Mouse (Mus musculus) CH12F3 (cell line): Measurements from ENCODE around the gene Gm20388.
"Not testable (repeated sequence)": the region's sequence is repeated elsewhere in the genome, so short reads cannot be mapped to it uniquely, and the experiment has no call there.

Experiments
- in situ Hi-C: fragments of 300-500 bp; cut with MboI; formaldehyde crosslinking; loops from 2 replicates; pipeline ENCODE4 v1.14.3; 2020; ENCODE audit warnings: low sequenced_read_pairs

Gene Gm20388

GRCm38 (mm10) chr8:120322956-120323448 is 412.4 kb downstream of the Gm20388 start:
- in situ Hi-C loops = no loop called here

GRCm38 (mm10) chr8:120324555-120324954 is 413.9 kb downstream of the Gm20388 start:
- in situ Hi-C loops = no loop called here

DNA sequence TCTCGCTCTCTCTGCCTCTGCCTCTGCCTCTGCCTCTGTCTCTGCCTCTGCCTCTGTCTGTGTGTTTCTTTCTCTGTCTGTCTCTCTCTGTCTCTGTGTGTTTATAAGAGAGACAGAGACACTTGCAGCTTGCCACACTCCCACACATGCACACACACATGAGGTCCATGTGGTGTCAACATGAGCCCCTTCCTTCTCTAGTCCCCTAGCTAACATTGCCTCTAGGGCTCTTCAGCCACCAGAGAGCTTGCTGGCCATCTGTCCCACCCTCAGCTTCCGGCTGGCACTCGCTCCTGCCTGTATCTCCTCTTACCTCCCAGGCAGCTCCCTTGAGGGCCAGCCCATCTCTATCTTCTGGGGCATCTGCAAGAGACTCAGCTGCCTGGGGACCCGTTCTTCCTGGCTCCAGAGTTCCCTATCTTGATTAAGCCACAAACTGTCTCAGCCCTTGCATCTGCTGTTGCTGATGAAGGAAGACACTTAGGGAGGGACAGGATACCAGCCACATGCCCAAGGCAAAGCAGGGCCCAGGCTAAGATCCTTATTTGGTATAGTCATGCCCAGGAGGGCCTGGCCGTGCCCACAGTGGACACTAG is 414.6 kb downstream of the Gm20388 start:
- in situ Hi-C loops = no loop called here

DNA sequence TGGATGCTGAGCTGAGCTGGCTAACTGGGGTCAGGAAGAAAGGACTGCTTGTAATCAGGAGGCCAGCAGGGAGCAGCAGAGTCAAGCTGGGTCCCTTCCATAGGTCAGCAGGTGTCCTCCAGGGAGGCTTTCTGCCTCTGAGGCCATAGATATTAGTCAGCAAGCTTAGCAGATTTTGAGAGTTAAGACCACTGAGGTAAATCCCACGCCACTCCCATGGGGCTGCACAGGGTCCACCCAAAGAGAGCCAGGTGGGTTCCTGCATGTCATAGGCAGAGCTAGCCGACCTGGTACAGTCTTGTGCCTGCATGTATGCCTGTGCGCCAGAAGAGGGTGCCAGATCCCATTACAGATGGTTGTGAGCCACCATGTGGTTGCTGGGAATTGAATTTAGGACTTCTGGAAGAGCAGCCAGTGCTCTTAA is 416.5 kb downstream of the Gm20388 start:
- in situ Hi-C loops = no loop called here

- in situ Hi-C loops = no loop called here
Measured at GRCm38 (mm10) chr8:120328361-120329022, 417.9 kb downstream of the Gm20388 start.

DNA sequence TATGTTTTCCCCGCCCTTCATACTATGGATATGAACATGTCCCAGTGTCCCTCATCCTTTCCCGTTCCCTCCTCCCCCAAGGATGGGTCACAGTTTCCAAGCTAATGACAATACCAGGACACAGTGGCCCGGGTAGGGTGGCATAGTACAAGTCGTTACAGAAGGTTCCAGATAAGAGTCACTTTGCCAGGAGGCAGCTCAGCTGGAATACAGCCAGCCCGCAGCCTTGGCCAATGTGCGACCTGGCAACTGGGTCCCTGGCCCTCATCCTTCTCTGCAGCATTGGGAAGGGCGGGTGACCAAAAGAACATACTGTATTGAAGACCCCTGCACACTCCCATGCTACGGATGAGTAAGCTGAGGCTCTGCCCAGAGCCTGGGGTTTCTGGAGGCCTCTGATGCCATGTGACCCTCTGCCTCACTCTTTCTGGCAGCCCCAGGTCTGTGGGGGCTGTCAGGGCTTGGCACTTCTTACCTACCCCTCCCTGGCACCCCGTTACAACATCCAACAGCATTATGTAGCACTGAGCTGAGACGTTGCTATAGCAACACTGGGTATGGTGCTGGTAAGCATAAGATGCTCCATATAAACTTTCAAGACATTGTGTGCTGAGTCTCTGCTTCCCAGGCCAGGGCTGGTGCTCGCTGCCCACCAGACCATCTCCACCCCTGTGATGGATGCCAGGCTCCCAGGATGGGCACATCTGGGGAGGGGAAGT is 418.5 kb downstream of the Gm20388 start:
- in situ Hi-C loops = no loop called here

DNA sequence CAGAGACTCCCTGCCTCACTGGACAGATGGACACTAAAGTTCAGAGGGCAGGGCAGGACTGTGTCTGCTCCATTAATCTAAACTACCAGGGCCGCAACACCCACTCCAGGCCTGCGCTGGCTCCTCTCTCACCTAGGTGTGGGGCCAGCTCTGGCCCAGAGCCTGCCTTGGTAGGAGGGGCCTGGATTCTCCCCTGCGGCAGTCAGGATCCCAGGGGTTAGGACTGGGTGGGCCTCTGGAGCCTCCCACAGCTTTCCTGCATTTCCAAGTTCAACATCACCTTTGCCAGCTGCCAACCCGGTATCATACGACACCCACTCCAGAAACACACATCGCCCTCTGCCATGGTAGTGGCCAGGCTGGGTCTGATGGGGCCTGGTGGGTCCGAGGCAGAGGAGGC is 420.4 kb downstream of the Gm20388 start:
- in situ Hi-C loops = no loop called here

- in situ Hi-C loops = no loop called here
Measured at GRCm38 (mm10) chr8:120332379-120333229, 422.0 kb downstream of the Gm20388 start.

DNA sequence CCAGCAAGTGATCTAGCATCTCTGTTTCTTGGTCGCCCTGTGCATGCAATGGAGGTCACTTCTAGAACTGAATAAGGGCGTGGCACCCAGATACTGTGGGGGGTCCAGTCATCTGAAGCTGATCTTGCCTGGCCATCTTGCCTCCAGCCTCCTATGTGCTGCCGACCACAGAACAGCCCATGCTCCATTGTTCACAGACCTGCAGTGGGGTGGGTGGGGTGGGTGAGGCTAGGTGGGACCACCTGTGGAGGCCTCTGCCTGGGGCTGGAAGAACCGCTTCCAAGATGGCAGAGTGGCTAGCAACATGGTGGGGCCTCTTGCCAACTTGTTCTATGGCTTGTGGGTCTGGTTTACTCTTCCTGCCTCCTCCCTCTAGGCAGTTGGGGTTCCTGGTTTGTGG is 423.0 kb downstream of the Gm20388 start:
- in situ Hi-C loops = no loop called here

- in situ Hi-C loops = not testable (repeated sequence)
Measured at GRCm38 (mm10) chr8:120334261-120334660, 423.6 kb downstream of the Gm20388 start.

DNA sequence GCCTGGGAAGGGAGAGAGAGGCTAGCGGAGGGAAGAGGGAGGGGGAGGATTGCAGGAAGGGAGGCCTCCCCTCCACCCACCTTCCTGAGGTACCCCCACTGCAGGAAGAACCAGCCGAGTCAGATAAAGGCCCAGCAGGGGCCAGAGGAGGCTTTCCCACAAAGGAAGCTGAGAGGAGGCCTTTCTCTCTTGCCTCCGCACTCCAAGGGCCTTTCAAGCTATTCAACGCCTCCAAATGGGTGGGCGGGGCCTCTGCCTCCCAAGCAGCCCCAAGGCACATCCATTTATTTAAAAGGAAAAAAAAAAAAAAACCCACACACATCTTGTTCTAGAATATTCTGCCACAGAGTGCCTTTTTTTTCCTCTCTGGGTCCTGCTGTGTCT is 424.2 kb downstream of the Gm20388 start:
- in situ Hi-C loops = no loop called here

DNA sequence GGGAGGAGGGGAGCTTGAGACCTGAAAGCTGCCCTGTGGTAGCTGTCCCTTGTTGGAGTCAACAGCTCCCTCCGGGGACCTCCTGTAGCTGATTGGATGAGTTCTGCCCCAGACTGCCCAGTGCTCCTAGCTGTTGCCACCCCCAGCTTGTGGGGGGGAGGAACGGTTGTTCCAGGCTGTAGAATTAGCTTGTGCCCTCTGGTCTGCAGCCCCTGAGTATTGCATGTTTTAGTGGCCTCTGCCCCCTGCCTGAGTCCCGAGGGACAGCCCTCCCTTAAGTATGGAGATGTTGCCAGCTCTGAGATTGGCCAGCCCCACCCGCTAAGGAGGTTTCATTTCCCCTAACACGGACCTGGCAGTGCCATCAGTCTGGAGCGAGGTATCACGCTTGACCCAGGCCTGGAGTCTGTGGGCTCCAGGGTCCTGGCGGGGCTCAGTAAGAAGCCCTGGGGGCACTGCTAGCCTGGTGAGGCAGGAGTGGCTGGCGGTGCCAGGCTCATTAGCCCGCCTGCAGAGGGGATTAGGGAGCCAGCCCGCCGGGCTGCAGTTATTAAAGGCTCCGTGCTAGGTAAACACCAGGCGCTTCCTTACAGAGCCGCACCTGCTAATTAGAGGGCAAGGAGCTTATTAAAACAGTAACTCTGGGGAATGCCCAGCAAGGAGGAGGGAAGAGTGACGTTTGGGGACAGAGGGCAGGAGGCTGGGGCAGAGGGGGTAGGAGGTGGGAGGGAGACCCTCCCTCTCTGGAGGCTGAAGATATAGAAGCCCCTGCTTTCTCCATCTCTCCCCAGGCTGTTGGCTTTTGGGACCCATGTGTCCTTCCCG is 424.8 kb downstream of the Gm20388 start:
- in situ Hi-C loops = no loop called here

- in situ Hi-C loops = no loop called here
Measured at GRCm38 (mm10) chr8:120336087-120336380, 425.4 kb downstream of the Gm20388 start.

- in situ Hi-C loops = no loop called here
Measured at GRCm38 (mm10) chr8:120336909-120337555, 426.4 kb downstream of the Gm20388 start.

- in situ Hi-C loops = no loop called here
Measured at GRCm38 (mm10) chr8:120337627-120338026, 427.0 kb downstream of the Gm20388 start.

DNA sequence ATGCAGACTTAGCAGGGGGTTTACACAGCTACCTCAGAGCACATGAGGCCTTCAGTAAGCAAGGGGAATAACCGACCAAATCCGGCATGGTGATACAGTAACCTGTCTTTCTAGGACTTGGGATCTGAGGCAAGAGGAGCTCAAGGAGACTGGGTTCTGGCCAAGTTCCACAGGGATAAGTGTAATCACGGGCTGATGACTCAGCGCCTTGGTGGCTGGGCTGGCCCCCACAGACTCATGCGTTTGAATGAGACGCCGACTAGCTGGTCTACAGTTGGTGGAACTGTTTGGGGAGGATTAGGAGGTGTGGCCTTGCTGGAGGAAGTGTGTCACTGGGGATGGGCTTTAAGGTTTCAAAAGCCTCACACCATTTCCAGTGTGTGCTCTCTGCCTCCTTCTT is 428.0 kb downstream of the Gm20388 start:
- in situ Hi-C loops = no loop called here

DNA sequence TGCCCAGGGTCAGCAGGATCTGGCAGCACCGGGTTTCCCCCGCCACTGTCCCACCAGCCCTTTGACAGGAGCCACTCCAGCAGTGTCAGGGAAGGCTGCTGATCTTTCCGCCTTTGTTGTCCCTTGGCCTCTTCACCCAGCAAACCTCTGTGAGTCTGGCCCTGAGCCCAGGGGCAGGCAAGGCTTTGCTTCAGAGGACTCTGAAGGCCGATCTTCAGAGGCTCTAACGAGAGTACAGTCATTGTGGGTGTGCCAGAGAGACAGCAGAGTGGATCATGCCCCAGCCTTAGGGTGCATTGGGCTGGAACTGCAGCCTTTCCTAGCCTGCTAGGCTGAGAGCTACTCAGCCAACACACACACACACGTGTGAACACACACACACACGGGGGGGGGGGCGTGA is 429.1 kb downstream of the Gm20388 start:
- in situ Hi-C loops = no loop called here

GRCm38 (mm10) chr8:120341124-120341523 is 430.5 kb downstream of the Gm20388 start:
- in situ Hi-C loops = no loop called here

DNA sequence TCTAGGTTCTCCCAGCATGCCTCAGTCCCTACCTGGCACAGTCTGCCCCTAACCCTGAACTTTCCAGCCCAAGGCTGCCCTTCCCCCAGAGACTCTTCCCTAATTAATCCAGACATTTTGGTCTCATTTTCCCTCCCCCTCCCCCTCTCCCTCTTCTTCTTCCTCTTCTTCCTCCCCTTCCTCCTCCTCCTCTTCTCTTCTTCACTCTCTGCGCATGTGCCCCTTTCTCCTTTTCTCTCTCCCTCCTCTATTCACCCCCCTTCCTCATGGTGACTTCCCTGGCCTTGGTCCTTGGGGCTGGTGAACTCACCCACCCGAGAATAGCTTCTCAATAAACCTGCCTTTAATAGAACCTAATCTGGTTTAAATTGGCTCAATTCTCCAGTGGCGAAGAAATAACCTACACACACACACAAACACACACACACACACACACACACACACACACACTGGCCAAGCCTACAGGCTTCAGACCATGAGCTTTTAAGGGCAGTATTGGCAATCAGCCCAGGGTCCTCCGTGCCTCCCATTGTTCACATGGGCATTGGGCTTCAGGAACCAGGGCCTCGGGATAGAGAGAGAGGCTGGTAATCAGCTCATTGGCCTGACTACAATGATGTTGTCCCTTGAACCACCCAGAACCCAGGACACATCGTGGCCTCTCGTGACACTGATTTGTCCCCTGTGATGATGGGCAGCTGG is 432.4 kb downstream of the Gm20388 start:
- in situ Hi-C loops = no loop called here
